Mouse (Mus musculus) limb, embryonic 11.5 days (tissue): ENCODE results near the gene Supt20. TPM values are rescaled to one million over a fixed set of nuclear protein-coding genes. Genes with fewer than 3 reads are reported as not detected.

Source experiments
- ATAC-seq: fragments of 200-750 bp; cut with Nextera tagmentation; 2 replicates; pipeline ENCODE4 v1.8.0; 2017; ENCODE audit warnings: low read depth; ENCODE audit not compliant: insufficient number of reproducible peaks, low FRiP score, low TSS enrichment
- DNase-seq: peaks from one replicate; pipeline ENCODE4 v3.0.0-alpha.2; 2015; ENCODE audit warnings: low spot score
- H3K27ac ChIP-seq: fragments of 300-500 bp; sonication (generic); replicated peaks from 2 replicates; pipeline ENCODE4 v1.5.1; 2014; ENCODE audit warnings: low read depth, mild to moderate bottlenecking, low read length
- H3K27me3 ChIP-seq: fragments of 300-500 bp; sonication (generic); 2 replicates; pipeline ENCODE4 v1.6.1; 2014; ENCODE audit warnings: mild to moderate bottlenecking, low read length, mixed read lengths; ENCODE audit not compliant: control insufficient read depth, insufficient read depth
- H3K36me3 ChIP-seq: fragments of 300-500 bp; sonication (generic); 2 replicates; pipeline ENCODE4 v1.6.1; 2014; ENCODE audit warnings: mild to moderate bottlenecking, low read length, moderate library complexity, mixed read lengths; ENCODE audit not compliant: control insufficient read depth, insufficient read depth
- H3K4me1 ChIP-seq: fragments of 300-500 bp; sonication (generic); 2 replicates; pipeline ENCODE4 v1.6.1; 2014; ENCODE audit warnings: low read length, mixed read lengths; ENCODE audit not compliant: control insufficient read depth, insufficient read depth
- H3K4me2 ChIP-seq: fragments of 300-500 bp; sonication (generic); 2 replicates; pipeline ENCODE4 v1.6.1; 2014; ENCODE audit warnings: low read depth, mild to moderate bottlenecking, moderate library complexity; ENCODE audit not compliant: severe bottlenecking
- H3K4me3 ChIP-seq: fragments of 300-500 bp; sonication (generic); 2 replicates; pipeline ENCODE4 v1.5.1; 2014; ENCODE audit warnings: low read depth, low read length
- H3K9ac ChIP-seq: fragments of 300-500 bp; sonication (generic); 2 replicates; pipeline ENCODE4 v1.6.1; 2014; ENCODE audit warnings: mild to moderate bottlenecking, low read length
- H3K9me3 ChIP-seq: fragments of 300-500 bp; sonication (generic); 2 replicates; pipeline ENCODE4 v1.6.1; 2016; ENCODE audit warnings: low read length; ENCODE audit not compliant: control insufficient read depth
- WGBS: fragments of 180-500 bp; shearing (Covaris S2); extraction: QIAGEN DNeasy Blood & Tissue Kit; methylation state at CpG from one replicate; pipeline ENCODE4 v1.1.7; 2014; 5-methylcytosine and 5-hydroxymethylcytosine counted together
- polyA plus RNA-seq: library from polyadenylated mRNA; unstranded; fragments of >200 nt; fragmentation: Nextera tagmentation; extraction: Ambion mirVana; gene quantifications from 2 replicates; pipeline ENCODE4 v1.2.1, GENCODE M21; 2014

Gene Supt20
- polyA plus RNA-seq, 1 experiment from 2014 or later, result 127 TPM

DNA sequence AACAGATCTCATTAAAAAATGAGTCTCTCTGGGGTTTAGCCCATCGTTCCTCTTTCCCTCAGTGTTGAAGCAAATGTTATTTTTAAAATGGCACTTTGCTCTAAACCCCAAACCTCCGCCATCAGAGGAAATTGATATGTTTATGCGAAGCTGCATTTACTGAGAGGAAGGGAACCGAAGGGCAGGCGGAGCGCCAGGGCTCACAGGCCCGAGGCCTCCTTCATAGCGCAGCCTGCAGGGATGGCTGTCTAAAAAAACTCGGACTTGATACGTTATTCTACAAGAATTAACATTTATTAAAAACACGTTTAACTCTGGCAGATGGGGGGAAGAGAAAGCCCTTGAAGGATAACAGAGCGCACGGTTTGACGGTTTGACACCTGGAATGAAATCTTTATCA, 73.4 kb downstream of the Supt20 start:
- Histone ChIP-seq H3K9ac (no peak overlapping the region), H3K27me3 (no peaks in the 10 kb centered on the region), H3K4me2 (no peak overlapping the region), H3K9me3 (no peaks in the 10 kb centered on the region), H3K4me1 (no peaks in the 10 kb centered on the region), H3K27ac (no peak overlapping the region), H3K36me3 (no peaks in the 10 kb centered on the region), H3K4me3 (no peak overlapping the region)
- ATAC-seq, result no peak
- DNase-seq, result no peak
- WGBS, result 81% methylated on average over 14 of the region's 14 CpGs

DNA sequence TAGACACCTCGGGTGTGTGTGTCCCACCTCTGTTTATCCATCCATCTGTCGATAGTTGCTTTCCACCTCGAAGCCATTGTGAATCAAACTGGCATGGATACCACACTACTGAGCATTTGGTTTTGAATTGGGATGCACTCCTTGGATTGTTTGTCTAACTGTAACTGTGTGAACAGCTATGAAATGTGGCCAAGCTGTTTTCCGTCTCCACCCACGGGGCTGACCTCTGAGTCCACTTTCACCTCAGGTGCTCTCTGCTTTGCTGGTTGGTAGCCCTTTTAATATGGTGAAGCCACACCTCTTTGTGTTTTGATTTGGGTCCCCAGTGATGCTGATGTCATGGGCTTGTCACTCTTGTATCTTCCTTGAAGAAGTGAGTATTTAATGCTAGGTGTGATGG, 74.2 kb downstream of the Supt20 start:
- no peak overlapping the region for H3K4me2 ChIP-seq
- no peak for DNase-seq
- no peak for ATAC-seq
- no peak overlapping the region for H3K4me3 ChIP-seq
- no peaks in the 10 kb centered on the region for H3K36me3 ChIP-seq
- no peaks in the 10 kb centered on the region for H3K9me3 ChIP-seq
- H3K4me1 ChIP-seq, result no peaks in the 10 kb centered on the region
- H3K9ac ChIP-seq, result no peak overlapping the region
- WGBS, result 79% methylated on average over 5 of the region's 5 CpGs
- H3K27me3 ChIP-seq, result no peaks in the 10 kb centered on the region
- H3K27ac ChIP-seq, result no peak overlapping the region

DNA sequence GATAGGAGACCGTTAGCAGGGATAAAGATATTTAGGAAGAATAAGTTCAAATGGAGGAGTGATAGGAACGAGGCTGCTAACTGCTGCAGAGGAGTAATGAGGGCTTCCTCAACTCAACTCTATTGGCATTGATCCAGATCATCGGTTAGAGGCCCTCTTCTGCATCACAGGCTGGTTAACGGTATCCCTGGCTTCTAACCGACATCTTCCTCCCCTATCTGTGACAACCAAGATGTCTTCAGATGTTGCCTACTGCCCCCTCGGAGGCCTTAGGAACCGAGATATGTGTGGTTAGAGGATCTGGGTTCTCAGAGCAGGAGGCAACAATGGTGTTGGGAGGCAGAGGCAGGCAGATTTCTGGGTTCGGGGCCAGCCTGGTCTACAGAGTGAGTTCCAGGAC, 76.0 kb downstream of the Supt20 start:
- Histone ChIP-seq H3K9me3 (no peaks in the 10 kb centered on the region; the same call in 1 of the 2 replicates), H3K9ac (no peak overlapping the region), H3K4me1 (no peaks in the 10 kb centered on the region), H3K27ac (no peak overlapping the region), H3K4me2 (no peak overlapping the region), H3K36me3 (no peaks in the 10 kb centered on the region), H3K4me3 (no peak overlapping the region), H3K27me3 (no peaks in the 10 kb centered on the region)
- WGBS, result 93% methylated on average over 8 of the region's 8 CpGs
- DNase-seq (no peak), ATAC-seq (no peak)

DNA sequence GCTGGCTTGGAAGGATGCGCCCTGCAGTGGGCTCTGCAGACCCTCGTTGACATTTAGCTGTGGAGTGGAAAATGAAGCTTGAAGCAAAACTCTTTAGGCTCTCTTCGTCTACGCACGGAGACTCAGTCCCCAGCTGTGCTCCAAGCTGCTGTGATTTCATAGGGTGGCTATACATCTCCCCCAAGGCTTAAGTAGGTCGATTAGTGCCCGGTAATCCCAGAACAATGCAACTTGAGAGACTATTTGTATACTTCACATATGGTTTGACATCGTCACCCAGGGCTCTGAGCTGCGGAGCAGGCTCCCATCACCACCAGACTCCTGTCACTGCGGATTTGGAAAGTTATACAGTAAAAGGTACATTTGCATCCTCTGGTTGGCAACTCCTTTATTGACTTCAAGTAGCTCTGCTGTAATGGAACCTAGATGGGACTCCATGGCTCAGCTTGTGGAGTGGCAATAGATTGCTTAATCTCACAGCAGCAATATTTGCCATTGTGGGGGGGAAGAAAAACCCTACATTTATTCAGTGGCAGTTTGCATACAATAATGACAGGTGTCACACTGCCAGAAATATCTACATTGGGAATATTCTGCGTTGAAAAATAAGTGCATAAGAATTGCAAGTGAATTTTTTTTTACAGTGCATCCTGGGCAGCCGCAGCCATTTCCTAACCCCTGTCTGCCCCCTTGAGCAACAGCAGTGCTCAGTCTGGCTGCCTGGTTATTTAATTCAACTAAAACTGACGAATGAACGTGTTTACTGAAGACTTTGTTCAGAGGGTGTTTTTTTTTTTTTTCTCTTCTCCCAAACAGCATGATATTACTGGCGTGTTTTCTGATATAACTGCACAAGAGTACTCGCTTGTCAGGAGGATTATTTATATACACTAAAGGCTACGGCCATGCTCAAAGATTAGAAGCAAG, 77.0 kb downstream of the Supt20 start:
- H3K4me3 ChIP-seq, result no peak overlapping the region
- H3K4me2 ChIP-seq, result no peak overlapping the region
- no peaks in the 10 kb centered on the region for H3K27me3 ChIP-seq
- no peaks in the 10 kb centered on the region; the same call in 1 of the 2 replicates for H3K9me3 ChIP-seq
- 81% methylated on average over 17 of the region's 17 CpGs for WGBS
- H3K36me3 ChIP-seq, result no peaks in the 10 kb centered on the region
- no peak for DNase-seq
- H3K4me1 ChIP-seq, result no peaks in the 10 kb centered on the region
- H3K27ac ChIP-seq, result no peak overlapping the region
- H3K9ac ChIP-seq, result no peak overlapping the region
- no peak for ATAC-seq

DNA sequence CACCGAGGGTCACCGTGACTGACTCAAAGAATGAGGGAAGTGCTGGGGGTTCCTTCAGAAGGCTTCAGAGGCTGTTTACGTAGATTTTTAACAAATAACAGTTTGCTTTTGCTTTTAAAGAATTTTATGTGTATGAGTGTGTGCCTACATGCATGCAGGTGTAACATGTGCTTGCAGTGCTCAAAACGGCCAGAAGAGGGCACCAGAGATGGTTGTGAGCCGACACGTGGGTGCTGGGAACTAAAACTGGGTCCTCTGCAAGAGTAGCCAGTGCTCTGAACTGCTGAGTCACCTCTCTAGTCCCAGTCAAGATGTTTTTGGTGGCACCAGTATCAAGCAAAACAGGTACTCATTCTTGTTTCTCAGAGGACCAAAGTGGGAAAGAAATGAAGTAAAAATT, 81.0 kb downstream of the Supt20 start:
- H3K27me3 ChIP-seq, result no peaks in the 10 kb centered on the region
- H3K4me1 ChIP-seq, result no peaks in the 10 kb centered on the region
- no peak overlapping the region for H3K9ac ChIP-seq
- no peaks in the 10 kb centered on the region; the same call in 1 of the 2 replicates for H3K9me3 ChIP-seq
- no peak overlapping the region for H3K4me3 ChIP-seq
- H3K4me2 ChIP-seq, result no peak overlapping the region
- DNase-seq (no peak), ATAC-seq (no peak)
- H3K27ac ChIP-seq, result no peak overlapping the region
- WGBS, result 83% methylated on average over 6 of the region's 6 CpGs
- H3K36me3 ChIP-seq, result no peaks in the 10 kb centered on the region

DNA sequence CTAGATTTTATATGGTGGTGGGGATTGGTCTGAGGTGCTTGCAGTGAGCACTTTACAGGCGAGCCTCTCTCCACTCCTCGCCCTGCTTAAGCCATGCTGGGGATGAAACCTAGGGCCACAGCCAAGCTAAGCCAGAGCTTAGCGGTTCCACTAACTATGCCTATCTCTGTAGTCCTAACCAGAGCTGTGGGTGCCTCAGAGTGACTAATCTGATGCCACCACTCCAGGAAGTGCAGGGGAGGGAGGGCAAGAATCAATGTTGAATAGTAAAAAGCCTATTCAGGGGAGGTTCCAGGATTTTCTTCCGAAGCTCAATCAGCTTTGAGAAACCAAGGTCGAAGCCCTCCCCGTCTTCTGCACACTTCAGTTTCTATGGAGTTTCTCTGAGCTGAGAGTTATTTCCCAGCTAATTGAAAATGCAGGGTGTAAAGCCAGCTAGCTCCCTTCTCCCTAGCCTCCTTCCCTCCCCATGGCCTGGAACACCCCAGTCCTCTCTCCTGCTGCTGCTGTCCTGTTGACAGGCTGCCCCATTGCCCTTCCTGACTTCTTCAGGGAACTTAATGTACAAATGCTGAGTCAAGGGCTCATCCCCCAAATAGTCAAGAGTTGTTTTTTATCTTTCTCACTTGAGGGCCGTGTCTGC, 83.5 kb downstream of the Supt20 start:
- Histone ChIP-seq H3K9ac (no peak overlapping the region), H3K9me3 (no peaks in the 10 kb centered on the region; the same call in 1 of the 2 replicates), H3K4me2 (no peak overlapping the region), H3K27me3 (no peaks in the 10 kb centered on the region), H3K4me3 (no peak overlapping the region), H3K4me1 (no peaks in the 10 kb centered on the region), H3K27ac (no peak overlapping the region), H3K36me3 (no peaks in the 10 kb centered on the region)
- WGBS, result 76% methylated on average over 7 of the region's 7 CpGs
- ATAC-seq (no peak), DNase-seq (no peak)

Other genes with a start within 250 kb of the Supt20 start
- 1.6 TPM in 2 replicates for gene Gm21958, start 21.5 kb downstream of the Supt20 start, polyA plus RNA-seq
- 169 and 179 TPM in 2 replicates for gene Exosc8, start 42.6 kb downstream of the Supt20 start, polyA plus RNA-seq
- 36.0 and 37.5 TPM in 2 replicates for gene Alg5, start 42.7 kb downstream of the Supt20 start, polyA plus RNA-seq
- 0.37 and 0.52 TPM in 2 replicates for gene Smad9, start 62.8 kb downstream of the Supt20 start, polyA plus RNA-seq
- gene Rfxap, start 115.0 kb downstream of the Supt20 start, polyA plus RNA-seq, result 49.1 and 57.9 TPM in 2 replicates
- 0.08 and 0.17 TPM in 2 replicates for gene Sertm1, start 223.1 kb downstream of the Supt20 start, polyA plus RNA-seq